Mouse (Mus musculus): ENCODE data around the gene Ano1.

The Ano1 gene

DNA sequence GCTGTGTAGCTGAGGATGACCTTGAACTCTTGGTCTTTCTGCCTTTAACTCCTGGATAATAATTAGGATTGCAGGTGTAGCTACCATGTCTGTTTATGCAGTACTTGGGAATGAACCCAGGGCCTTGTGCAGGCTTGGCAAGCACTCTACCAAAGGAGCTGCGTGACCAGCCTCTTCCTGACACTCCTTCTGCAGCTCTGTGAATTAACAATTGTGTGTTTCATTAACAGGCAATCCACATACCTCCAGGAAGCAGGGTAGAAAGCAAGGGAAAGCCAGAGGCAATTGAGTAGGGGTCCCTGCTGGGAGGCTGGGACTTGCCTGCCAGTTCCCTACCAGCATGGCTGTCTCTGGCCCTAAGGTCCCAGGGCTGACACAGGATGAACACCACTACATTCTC lies 111.0 kb downstream of the Ano1 start:
- no peak for DNase-seq (ENCODE audit: low read depth, low spot score)

DNA sequence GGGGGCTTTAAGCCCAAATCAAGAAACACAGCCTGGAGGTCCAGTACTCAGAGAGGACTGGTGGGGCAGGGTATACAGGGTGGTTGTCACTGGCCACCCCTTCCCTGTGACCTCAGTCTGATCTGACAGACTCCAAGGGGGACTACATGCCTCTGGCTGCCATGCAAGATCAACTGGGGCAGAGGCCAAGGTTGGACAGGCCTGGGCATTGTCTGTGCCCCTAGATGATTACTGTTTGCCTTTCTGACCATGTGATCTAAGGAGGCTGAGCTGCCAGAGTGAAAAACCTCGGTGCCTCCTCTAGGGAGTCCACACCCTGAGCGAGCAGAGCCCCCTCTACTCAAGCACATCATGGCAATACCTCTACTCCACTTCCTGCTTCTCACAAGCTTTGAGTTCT lies 115.8 kb downstream of the Ano1 start:
- DNase-seq (ENCODE audit: low read depth, low spot score): no peak

DNA sequence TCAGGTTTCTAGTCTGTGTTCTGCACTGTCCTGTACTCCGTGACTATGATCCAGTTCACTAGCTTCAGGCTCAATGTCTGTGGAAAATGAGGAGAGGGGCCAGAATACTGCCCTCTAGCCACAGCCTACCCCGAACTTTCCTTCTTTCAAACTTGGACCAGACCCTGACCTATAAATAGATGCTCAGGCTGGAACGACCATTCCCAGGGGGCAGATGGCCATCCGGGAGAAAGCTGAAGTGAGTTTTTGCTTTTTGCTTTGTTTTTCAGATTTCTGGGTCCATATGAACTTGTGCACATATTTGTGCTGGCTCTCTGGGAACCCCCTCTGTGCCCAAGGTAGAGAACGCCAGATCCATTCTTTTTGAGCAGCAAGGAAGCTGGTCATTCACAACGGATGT lies 116.9 kb downstream of the Ano1 start:
- DNase-seq (ENCODE audit: low read depth, low spot score): no peak

DNA sequence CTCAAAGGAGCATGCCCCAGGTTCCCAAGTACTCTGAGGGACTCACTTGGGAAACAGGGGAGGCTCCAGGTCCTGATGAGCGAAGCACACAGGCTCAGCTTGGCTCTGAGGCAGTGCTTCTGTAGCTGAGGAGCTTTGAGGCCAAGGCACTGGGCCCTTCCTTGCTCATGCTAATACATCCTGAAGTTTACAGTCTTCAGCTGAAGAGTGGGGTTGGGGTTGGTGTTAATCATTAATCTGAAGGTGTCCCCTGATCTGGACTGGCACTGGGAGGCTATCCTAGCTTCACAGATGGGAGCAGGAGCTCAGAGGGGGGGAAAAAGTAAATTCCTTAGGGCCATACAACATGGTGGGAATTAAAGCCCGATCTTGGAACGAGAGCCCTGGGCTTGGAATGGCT lies 117.3 kb downstream of the Ano1 start:
- no peak for DNase-seq (ENCODE audit: low read depth, low spot score)

DNA sequence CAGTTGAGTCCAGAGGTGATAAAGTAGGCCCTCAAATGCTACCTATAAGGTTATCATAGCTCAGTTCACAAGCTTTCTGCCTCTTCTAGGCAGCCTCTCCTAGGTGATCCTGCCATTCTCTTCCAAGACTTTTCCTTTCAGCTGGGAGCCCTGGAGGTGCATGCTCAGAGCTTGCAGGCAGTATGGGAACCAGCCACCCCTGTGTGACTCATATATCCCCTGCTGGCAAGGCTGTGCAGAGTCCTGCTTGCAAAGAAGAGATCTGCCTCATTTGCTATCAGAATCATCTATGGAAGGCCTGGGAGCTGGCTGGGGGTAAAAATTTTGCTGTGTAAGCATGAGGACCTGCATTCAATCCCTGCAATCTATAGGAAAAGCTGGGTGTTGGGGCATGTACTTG lies 119.5 kb downstream of the Ano1 start:
- DNase-seq (ENCODE audit: low read depth, low spot score): no peak

DNA sequence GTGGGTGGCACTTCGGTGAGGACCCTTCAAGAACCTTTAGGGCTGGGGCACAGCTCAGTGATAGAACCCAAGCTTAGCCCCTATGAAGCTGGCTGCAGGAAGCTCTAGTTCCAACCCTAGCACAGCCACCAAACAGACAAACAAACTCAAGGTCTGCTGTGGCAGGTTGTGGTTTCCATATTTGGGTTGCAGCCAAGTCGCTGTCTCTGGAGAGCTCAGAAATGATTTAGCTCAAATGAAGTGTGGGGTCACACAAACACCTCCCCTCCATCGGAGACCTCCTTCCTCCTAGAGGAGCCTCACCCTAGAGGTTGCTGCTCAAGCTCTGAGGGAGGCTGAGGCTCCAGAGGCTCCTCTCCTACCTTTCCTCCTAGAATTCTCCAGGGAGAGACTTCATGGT lies 121.2 kb downstream of the Ano1 start:
- no peak for DNase-seq (ENCODE audit: low read depth, low spot score)

DNA sequence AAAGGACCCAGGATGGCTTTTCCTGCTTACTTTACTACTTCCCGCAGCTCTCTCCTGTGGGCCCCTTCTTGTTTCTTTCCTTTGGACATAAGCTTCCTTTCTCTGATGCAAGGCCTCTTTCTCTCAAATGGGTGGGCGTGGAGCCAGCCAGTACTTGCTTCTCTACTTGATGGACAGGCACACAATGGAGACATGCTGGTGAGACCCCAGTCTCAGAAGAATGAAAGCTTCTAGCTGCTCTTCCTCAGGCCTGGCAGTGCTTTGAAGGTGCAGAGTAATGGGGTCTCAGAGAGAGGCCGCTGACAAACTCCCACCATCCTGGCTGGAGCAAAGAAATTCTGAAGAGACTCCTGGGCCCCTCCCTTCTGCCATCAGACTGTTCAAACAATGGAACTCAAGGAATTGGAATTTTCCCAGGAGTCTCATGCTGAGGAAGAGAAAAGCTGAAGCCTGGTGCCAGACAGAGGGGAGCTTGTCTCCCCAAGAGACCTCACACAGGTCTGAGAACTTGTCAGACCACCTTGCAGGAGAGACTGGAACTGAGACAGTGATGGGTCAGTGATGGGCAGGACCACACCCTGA lies 123.3 kb downstream of the Ano1 start:
- no peak for DNase-seq (ENCODE audit: low read depth, low spot score)

DNA sequence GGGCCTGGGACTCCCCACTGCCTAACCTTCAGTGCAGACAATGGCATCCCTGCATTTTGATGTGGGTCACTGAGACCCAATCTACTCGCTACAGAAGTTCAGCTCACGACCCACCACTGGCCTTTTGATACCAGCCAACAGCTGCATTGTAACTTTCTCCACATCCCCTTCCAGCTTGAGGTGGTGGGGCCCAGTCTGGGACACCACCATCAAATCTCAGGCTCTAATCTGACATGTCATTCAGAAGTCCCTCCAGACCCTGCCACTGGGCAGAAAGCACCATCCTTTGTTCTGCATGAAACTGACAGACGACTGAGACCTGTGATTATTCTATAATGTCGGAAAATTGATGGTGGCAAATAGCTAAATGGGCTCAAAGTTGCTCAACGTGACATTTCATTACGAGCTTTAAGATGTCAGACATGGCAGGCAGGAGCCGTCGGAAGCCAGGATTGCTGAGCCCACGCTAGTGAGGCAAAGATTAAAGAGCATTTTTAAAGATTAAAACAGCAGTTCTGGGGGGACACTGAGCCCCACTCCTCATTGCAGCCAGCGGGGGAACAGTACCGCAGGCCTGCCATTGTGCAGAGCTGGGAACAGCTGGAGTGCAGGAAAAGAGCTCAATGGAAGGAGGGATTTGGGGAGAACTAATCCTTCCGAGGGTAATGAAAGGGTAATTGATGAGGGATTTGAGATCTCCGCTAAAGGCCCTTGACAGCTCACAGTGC lies 124.0 kb downstream of the Ano1 start:
- DNase-seq (ENCODE audit: low read depth, low spot score): peak; percentile 37

DNA sequence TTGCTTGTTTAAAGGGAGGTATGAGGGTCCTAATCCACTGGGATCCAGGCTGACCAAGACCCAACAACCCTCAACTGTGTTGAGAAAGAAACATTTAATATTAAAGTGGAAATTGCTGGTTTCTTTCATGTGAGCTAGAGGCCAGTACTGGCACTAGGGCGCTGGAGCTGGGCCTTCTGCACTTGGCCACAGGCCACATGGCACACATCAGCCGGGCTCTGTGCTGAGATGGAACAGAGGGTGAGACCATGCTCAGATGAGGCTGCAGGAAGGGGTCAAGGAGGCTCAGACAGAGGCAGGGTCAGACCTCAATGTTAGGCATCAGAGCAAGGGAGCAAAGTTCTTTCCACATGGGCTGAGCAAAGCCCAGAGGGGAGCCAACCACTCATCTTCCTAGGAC lies 125.7 kb downstream of the Ano1 start:
- DNase-seq (ENCODE audit: low read depth, low spot score): no peak

DNA sequence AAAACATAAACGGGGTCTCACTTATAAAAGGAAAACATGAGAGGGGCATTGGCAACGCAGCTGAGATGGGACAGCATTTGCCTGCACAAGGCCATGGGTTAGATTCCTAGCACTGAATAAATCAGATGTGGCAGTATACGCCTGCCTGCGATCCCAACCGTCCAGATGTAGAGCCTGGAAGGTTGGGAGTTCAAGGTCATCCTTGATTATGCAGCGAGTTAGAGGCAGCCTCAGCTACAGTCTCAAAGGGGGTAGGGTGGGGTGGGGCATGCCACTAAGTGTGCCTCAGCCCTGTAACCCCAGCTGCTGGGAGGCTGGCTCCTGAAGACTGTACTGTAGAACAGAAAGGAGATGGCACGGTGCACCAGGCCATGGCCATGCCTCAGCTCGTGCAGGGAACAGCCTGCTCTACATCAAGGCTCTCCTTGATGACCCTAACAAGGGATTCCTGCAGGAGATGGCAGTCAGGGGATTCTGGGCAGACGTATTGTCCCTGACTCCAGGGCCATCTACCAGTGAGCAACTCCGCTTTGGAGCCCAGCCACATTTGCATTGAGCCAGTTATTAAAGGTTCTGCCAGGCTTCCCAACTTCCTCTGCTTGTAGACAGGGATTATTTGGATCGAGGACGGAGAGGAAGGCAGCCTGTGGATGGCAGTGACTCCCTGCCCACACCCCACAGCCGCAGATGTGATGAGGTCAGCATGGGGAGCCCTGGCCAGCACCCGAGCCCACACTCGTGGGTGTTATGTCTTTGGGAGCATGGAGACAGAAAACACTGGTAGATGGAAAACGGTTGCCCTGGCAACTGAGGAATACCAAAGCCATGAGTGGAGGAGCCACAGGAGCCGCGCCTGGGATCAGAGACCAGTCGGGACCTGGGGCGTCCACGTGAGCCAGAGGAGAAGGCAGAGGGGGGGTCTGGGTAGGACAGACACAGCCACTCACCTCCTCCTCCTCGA lies 130.8 kb downstream of the Ano1 start:
- DNase-seq (ENCODE audit: low read depth, low spot score): no peak

DNA sequence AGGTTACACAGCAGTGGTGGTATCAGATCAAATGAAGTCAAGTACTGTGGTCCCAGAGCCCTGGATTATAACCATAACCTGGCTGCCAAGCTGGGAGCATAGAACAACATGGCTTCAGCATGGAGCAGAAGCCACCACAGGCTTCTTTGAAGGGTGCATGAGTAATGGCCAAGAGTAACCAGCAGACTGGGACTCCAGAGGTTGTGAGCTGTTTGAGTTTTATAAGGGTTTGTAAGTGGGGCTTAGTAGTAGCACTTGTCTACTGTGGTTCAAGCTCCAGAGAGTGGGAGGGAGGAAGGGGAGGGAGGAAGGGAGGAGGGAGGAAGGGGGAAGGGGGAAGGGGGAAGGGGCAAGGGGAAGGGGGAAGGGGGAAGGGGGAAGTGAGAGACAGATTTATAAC lies 131.5 kb downstream of the Ano1 start:
- DNase-seq (ENCODE audit: low read depth, low spot score): no peak

DNA sequence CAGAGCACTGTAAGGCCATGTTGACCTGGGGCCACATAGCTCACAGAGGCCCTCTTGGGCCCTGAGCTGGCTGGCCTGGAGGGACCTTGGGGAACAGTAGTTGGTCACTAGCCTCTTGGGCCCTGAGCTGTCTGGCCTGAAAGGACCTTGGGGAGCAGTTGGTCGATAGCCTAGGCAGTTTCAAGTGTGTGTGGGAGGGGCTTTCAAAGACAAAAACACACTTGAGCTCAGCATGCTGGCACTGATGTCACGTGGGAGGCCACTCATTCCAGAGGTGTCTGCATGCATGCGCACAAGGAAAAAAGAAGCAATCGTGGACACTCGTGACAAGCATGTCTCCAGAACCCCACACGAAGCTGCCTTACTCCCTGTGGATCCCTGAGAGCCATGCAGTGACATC lies 136.4 kb downstream of the Ano1 start:
- DNase-seq (ENCODE audit: low read depth, low spot score): no peak

DNA sequence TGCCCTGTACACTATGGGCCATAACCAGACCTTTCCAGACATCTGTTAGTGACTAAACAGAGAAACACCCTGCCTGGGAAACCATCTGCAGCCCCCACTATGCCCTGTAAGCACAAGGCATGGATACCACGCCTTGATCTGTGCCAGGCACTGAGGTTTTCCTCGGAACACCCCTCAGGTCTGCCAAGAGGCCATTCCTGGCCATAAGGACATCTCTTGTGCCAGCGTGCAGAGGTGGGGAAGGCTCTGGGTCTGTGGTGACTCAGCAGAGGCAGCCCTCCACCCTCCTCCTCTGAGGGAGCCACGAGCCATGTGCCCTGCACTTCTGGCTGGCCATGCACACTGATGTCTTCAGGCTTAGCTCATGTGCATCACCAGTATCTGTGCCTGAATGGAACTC lies 138.9 kb downstream of the Ano1 start:
- no peak for DNase-seq (ENCODE audit: low read depth, low spot score)

DNA sequence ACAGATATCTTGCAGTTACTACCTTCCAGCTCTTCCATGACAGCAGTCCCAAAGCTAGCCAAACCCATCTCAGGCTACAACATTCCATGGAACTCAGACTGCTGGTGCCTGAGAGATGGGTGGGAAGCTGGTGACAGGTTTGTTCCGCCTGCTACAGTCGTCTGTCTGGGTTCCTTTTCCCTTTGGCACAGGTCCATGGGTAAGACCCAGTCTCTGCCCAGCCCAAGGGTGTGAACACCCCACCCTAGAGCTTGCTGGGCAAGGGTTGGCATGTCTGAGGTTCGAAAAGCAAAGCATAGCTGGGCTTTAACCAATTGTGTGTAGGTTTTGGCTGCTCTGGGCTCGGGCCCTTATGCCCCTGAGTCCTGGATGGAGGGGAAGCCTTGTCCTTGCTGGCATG lies 139.4 kb downstream of the Ano1 start:
- no peak for DNase-seq (ENCODE audit: low read depth, low spot score)

DNA sequence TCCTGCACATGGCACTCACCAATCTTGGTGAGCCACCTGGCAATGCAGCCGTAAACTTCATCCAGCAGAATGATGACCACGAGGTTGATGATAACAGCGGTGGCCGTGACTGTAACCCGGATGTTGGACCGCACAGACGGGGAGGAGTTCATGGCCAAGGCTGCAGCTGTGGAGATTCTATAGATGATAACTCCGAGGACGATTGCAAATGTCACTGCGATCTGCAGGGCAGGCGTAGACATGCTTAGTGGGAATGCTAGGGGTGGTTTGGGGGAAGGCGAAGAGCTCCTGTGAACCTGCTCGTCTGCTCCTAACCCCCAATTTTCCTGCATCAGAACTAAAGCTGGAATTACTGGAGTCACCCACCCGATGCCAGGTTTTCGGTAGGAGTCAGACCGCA lies 140.2 kb downstream of the Ano1 start:
- no peak for DNase-seq (ENCODE audit: low read depth, low spot score)

DNA sequence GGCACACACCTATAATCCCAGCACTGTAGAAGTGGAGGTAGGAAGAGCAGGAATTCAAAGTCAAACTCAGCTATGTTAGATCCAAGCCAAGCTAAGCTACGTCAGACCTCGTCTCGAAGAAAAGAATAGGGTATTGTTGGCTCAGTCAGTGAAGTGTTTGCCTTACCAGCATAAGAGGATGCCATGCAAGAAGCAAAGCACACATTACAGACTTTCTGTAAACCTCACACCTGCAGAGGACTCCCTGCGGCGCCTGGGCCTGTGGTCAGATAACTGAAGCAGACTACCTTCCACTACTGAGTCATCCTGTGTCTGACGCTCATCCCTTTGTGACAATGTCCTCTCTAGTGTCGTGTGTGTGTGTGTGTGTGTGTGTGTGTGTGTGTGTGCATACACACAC lies 142.2 kb downstream of the Ano1 start:
- DNase-seq (ENCODE audit: low read depth, low spot score): no peak

DNA sequence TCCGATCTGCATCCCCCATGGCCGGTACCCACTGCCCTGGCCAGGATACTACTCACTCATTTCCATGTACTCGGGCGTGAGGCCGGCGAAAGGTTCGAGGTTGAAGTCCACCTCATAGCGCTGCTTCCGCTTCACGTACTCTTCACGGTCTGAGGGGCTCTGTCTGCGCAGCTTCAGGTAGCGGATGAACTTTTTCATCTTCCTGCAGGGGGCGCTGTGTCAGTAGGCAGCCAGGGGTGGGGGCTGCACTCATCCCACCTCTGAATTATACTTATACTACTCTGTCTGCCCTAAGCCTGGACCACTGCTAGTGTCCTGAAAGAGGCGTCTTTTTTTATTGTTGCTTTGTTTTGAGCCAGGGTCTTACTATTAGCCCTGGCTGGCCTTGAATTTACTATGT lies 143.9 kb downstream of the Ano1 start:
- DNase-seq (ENCODE audit: low read depth, low spot score): no peak

DNA sequence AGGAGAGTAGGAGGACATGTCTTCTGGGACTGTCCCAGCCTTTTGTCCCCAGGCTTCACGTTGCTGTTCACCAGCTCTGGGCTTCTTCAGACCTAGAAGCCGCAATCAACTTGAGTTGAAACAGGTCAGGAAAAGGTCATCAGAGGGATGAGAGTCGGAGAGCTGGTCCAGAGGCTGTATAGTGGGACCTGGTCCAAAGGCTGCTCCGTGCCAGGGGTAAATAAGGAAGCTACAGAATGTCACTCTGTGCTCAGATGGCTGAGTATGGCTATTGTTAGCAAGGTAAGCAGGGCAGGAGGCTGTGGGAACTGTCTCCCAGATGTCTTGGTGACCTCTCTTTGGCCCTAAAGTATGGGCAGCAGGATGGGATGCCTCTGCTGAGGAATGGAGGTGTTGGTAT lies 147.0 kb downstream of the Ano1 start:
- DNase-seq (ENCODE audit: low read depth, low spot score): no peak

DNA sequence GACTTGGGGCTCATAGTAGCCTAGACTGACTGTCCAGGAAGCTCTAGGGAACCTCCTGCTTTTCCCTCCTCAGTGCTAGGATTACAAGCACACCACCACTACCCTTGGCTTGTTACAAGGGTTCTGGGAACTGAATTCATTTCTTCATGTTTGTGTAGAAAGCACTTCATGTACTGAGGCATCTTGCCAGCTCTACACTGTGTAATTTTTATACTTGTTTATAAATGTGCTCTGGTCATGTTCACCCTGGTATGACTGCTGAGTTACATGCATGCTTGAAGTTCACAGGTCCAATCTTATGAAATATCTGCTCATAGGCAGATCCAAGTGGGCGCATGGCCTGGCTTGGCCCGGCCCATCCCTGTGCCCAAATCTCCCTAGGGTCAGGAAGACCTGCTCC lies 147.5 kb downstream of the Ano1 start:
- DNase-seq (ENCODE audit: low read depth, low spot score): no peak

DNA sequence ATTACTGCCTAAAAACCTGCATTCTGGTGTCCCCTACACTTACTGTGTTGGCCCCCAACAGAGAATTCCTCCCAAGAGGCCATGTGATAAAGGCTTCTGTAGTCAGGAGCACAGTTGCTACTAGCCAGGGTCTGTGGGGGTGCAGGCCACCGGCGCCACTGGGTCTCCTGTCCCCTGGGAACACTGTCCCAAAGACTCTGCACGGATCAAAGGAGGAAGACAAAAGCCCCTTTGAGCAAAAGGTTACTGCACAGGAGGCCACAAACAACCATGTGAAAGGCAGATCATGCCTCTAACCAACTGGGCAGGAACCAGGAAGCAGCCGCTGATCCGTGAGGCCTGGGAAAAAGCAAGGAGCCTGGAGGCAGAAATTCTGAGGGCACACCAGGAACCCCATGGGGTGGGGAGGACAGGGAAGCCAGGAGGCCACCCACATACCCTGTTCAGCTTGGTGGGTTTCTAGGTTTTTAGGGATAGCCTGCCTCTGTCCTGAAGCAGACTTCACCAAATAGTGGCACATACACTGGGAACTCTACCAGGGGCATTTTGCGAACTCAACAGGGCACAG lies 151.4 kb downstream of the Ano1 start:
- no peak for DNase-seq (ENCODE audit: low read depth, low spot score)

DNA sequence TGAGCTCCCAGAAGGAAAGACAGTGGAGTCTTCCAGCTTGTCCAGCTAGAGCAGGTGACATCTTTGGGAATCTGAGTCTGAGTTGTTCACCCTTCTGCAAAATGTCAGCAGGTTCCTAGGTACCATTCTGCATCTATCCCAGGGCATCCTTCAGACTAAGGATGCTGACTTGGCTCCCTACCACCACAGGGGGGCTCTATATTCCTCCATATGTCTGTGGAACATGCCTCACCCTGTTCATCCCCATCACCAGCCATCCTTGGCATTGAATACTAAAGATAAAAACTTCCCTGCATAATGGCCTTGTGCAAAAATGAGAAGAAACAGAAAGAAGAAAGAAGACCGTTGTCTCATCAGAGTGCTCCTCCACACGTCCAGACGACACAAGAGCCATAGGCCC lies 162.3 kb downstream of the Ano1 start:
- DNase-seq (ENCODE audit: low read depth, low spot score): no peak

DNA sequence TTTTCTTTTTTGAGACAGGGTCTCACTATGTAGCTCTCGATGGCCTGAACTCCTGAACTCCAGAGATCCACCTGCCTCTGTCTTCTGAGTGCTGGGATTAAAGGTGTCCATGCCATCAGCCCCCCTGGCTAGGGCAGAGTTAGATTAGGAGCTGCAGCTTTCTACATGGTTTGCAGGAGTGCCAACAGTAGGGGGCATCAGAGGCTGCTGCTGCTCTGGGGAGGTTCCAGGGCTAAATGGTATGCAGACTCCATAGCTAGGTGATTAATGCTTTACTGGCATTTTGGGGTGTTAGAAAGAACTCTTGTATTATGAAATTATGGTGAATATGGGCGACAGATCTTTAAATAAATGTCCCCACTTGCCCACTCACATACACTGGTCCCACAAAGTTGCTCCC lies 164.5 kb downstream of the Ano1 start:
- DNase-seq (ENCODE audit: low read depth, low spot score): no peak
